Mouse (Mus musculus) MEL (cell line): ENCODE measurements around the gene 4922502D21Rik. TPM values are rescaled to one million over a fixed set of nuclear protein-coding genes. Genes with fewer than 3 reads are reported as not detected.

Experiments
- DNase-seq: peaks from one replicate; pipeline ENCODE4 v3.0.0; 2011; ENCODE audit warnings: low read depth, low spot score
- H3K27ac ChIP-seq: 2 replicates; pipeline ENCODE4 v1.5.1; 2012; ENCODE audit warnings: low read depth, mild to moderate bottlenecking, control low read depth, low read length, moderate library complexity; ENCODE audit not compliant: control insufficient read depth
- H3K27me3 ChIP-seq, 2 experiments: fragments of 150-350 bp in 1 of 2; sonication (generic) in 1 of 2; 2 replicates each; pipeline ENCODE4 v1.6.1; 2012; ENCODE audit warnings: low read length in 2 of 2, mild to moderate bottlenecking in 2 of 2, improper control_type of control experiment in 1 of 2, moderate library complexity in 1 of 2; ENCODE audit not compliant: insufficient read depth in 2 of 2, control insufficient read depth in 1 of 2
- H3K36me3 ChIP-seq, 2 experiments: 2 replicates each; pipeline ENCODE4 v1.6.1; 2012 to 2014; ENCODE audit warnings: low read length in 2 of 2, improper control_type of control experiment in 1 of 2, inconsistent platforms in 1 of 2, mild to moderate bottlenecking in 1 of 2; ENCODE audit not compliant: insufficient read depth in 2 of 2, control insufficient read depth in 1 of 2
- H3K4me1 ChIP-seq, 2 experiments: fragments of 150-350 bp in 1 of 2; sonication (generic) in 1 of 2; 2 replicates each; pipeline ENCODE4 v1.6.1; 2012; ENCODE audit warnings: low read length in 2 of 2, improper control_type of control experiment in 1 of 2, mild to moderate bottlenecking in 1 of 2; ENCODE audit not compliant: insufficient read depth in 2 of 2, control insufficient read depth in 1 of 2
- H3K4me3 ChIP-seq, 2 experiments: fragments of 150-350 bp in 1 of 2; sonication (generic) in 1 of 2; 2 replicates each; pipeline ENCODE4 v1.5.1; 2012; ENCODE audit warnings: low read depth in 2 of 2, low read length in 2 of 2, mild to moderate bottlenecking in 2 of 2, moderate library complexity in 2 of 2, control low read depth in 1 of 2, improper control_type of control experiment in 1 of 2; ENCODE audit not compliant: control insufficient read depth in 1 of 2, insufficient read depth in 1 of 2
- H3K79me2 ChIP-seq: 2 replicates; pipeline ENCODE4 v1.6.1; 2012; ENCODE audit warnings: mild to moderate bottlenecking, low read length, moderate library complexity; ENCODE audit not compliant: control insufficient read depth, poor library complexity, insufficient read depth
- H3K9ac ChIP-seq: 2 replicates; pipeline ENCODE4 v1.6.1; 2012; ENCODE audit warnings: low read depth, mild to moderate bottlenecking, control low read depth, low read length, moderate library complexity; ENCODE audit not compliant: control insufficient read depth, poor library complexity, severe bottlenecking
- H3K9me3 ChIP-seq: fragments of 150-350 bp; sonication (generic); replicated peaks from 2 replicates; pipeline ENCODE4 v1.6.1; 2012; ENCODE audit warnings: mild to moderate bottlenecking, low read length, improper control_type of control experiment, moderate library complexity; ENCODE audit not compliant: insufficient read depth
- BHLHE40 ChIP-seq: IDR thresholded peaks from 2 replicates; pipeline ENCODE4 v1.6.1; 2012; ENCODE audit warnings: low read depth, mild to moderate bottlenecking, inconsistent platforms, low read length, improper control_type of control experiment, borderline replicate concordance
- CHD1 ChIP-seq: IDR thresholded peaks from 2 replicates; pipeline ENCODE4 v1.6.1; 2012; ENCODE audit warnings: low read depth, mild to moderate bottlenecking, inconsistent platforms, low read length, improper control_type of control experiment
- CTCF ChIP-seq, 3 experiments: IDR thresholded peaks in 2 of 3; conservative IDR thresholded peaks in 1 of 3; 2 replicates each; pipeline ENCODE4 v1.5.1; 2011 to 2012; ENCODE audit warnings: low read length in 3 of 3, low read depth in 2 of 3, mild to moderate bottlenecking in 2 of 3, improper control_type of control experiment in 1 of 3, inconsistent platforms in 1 of 3, mixed read lengths in 1 of 3, moderate library complexity in 1 of 3; ENCODE audit not compliant: control insufficient read depth in 1 of 3, insufficient read depth in 1 of 3, poor library complexity in 1 of 3, severe bottlenecking in 1 of 3
- E2F4 ChIP-seq: IDR thresholded peaks from 2 replicates; pipeline ENCODE4 v1.6.1; 2011; ENCODE audit warnings: low read depth, low read length, improper control_type of control experiment, borderline replicate concordance
- EP300 ChIP-seq, 2 experiments: IDR thresholded peaks; 2 replicates each; pipeline ENCODE4 v1.6.1; 2011; ENCODE audit warnings: improper control_type of control experiment in 2 of 2, low read length in 2 of 2, low read depth in 1 of 2, mild to moderate bottlenecking in 1 of 2
- ETS1 ChIP-seq: IDR thresholded peaks from 2 replicates; pipeline ENCODE4 v1.6.1; 2012; ENCODE audit warnings: low read depth, mild to moderate bottlenecking, inconsistent platforms, low read length, improper control_type of control experiment, moderate library complexity
- GATA1 ChIP-seq: IDR thresholded peaks from 2 replicates; pipeline ENCODE4 v1.6.1; 2011; ENCODE audit warnings: low read depth, low read length, improper control_type of control experiment
- HCFC1 ChIP-seq: IDR thresholded peaks from 2 replicates; pipeline ENCODE4 v1.6.1; 2012; ENCODE audit warnings: low read depth, mild to moderate bottlenecking, inconsistent platforms, low read length, improper control_type of control experiment, moderate library complexity
- MAFK ChIP-seq: IDR thresholded peaks from 2 replicates; pipeline ENCODE4 v1.6.1; 2011; ENCODE audit warnings: low read depth, mild to moderate bottlenecking, low read length, improper control_type of control experiment, borderline replicate concordance
- MXI1 ChIP-seq: IDR thresholded peaks from 2 replicates; pipeline ENCODE4 v1.6.1; 2011; ENCODE audit warnings: mild to moderate bottlenecking, low read depth, low read length, improper control_type of control experiment
- MYB ChIP-seq: IDR thresholded peaks from 2 replicates; pipeline ENCODE4 v1.6.1; 2011; ENCODE audit warnings: mild to moderate bottlenecking, low read depth, low read length, improper control_type of control experiment
- MYC ChIP-seq: IDR thresholded peaks from 2 replicates; pipeline ENCODE4 v1.6.1; 2011; ENCODE audit warnings: low read depth, mild to moderate bottlenecking, low read length, improper control_type of control experiment, moderate library complexity
- NRF1 ChIP-seq: IDR thresholded peaks from 2 replicates; pipeline ENCODE4 v1.6.1; 2014; ENCODE audit warnings: low read depth, mild to moderate bottlenecking, inconsistent platforms, low read length, improper control_type of control experiment, moderate library complexity; ENCODE audit not compliant: poor library complexity, insufficient read depth, severe bottlenecking
- POLR2A ChIP-seq, 2 experiments: IDR thresholded peaks; 2 replicates each; pipeline ENCODE4 v1.6.1; 2011 to 2012; ENCODE audit warnings: low read length in 2 of 2, mild to moderate bottlenecking in 2 of 2, control low read depth in 1 of 2, improper control_type of control experiment in 1 of 2, low read depth in 1 of 2, moderate library complexity in 1 of 2; ENCODE audit not compliant: control insufficient read depth in 1 of 2, insufficient read depth in 1 of 2, poor library complexity in 1 of 2
- RCOR1 ChIP-seq: IDR thresholded peaks from 2 replicates; pipeline ENCODE4 v1.6.1; 2012; ENCODE audit warnings: low read depth, mild to moderate bottlenecking, inconsistent platforms, low read length, improper control_type of control experiment
- SMC3 ChIP-seq: IDR thresholded peaks from 2 replicates; pipeline ENCODE4 v1.6.1; 2011; ENCODE audit warnings: low read depth, low read length, improper control_type of control experiment
- TAL1 ChIP-seq: IDR thresholded peaks from 2 replicates; pipeline ENCODE4 v1.6.1; 2012; ENCODE audit warnings: mild to moderate bottlenecking, inconsistent platforms, low read length, moderate library complexity, mixed read lengths
- TBP ChIP-seq: IDR thresholded peaks from 2 replicates; pipeline ENCODE4 v1.8.0; 2011; ENCODE audit warnings: low read depth, low read length, improper control_type of control experiment
- TCF12 ChIP-seq: IDR thresholded peaks from 2 replicates; pipeline ENCODE4 v1.6.1; 2014; ENCODE audit warnings: low read depth, mild to moderate bottlenecking, inconsistent platforms, low read length, improper control_type of control experiment, moderate library complexity
- USF1 ChIP-seq: IDR thresholded peaks from 2 replicates; pipeline ENCODE4 v1.6.1; 2014; ENCODE audit warnings: low read depth, mild to moderate bottlenecking, inconsistent platforms, low read length, improper control_type of control experiment, moderate library complexity
- USF2 ChIP-seq, 2 experiments: IDR thresholded peaks; 2 replicates each; pipeline ENCODE4 v1.6.1; 2011 to 2012; ENCODE audit warnings: improper control_type of control experiment in 2 of 2, low read length in 2 of 2, borderline replicate concordance in 1 of 2, inconsistent platforms in 1 of 2, low read depth in 1 of 2, mild to moderate bottlenecking in 1 of 2; ENCODE audit not compliant: insufficient read depth in 1 of 2
- ZNF384 ChIP-seq: IDR thresholded peaks from 2 replicates; pipeline ENCODE4 v1.6.1; 2012; ENCODE audit warnings: low read depth, mild to moderate bottlenecking, inconsistent platforms, low read length, improper control_type of control experiment
- polyA plus RNA-seq, 2 experiments: library from polyadenylated mRNA; stranded (reverse) in 1 of 2; unstranded in 1 of 2; fragments of >175 nt in 1 of 2; fragments of >200 nt in 1 of 2; gene quantifications; 2 replicates each; pipeline versions ENCODE4 v1.2.1 to v1.2.4; 2012; ENCODE audit warnings: low replicate concordance in 2 of 2, low read depth in 1 of 2; ENCODE audit not compliant: insufficient read length in 2 of 2, insufficient read depth in 1 of 2, missing spikeins in 1 of 2
- total RNA-seq: library from RNA; depleted of rRNA; stranded (reverse); fragments of 300-350 nt; gene quantifications from 2 replicates; pipeline ENCODE4 v1.2.3, GENCODE M21; 2012

Gene 4922502D21Rik
- total and polyA plus RNA-seq, 3 experiments, result not detected

DNA sequence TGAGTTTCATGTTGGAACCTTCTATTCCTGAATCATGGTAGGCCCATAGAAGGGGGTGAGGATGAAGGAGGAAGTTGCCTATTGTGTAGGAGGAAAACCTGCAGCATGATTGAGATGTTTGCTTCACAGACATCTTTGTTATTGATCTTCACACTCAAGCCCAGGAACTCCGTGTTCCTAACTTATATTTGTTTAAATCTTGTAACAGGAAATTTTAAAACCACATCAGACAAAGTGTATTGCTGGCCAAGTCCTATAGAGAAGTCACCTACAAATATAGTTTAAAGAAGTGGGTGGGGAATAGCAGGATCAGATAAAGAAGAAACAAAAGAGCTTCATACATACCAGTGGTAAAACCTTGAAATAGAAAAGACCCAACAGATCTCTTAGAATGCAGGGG lies 27.4 kb downstream of the 4922502D21Rik start:
- H3K27me3 ChIP-seq, result no peaks in the 10 kb centered on the region
- H3K36me3 ChIP-seq, result peaks cover 0 to 5% of the 10 kb centered on the region in 2 experiments; a peak in 2 of 4 replicates
- no peak overlapping the region for H3K9ac ChIP-seq
- no peaks in the 10 kb centered on the region; a peak in 1 of 4 replicates for H3K4me1 ChIP-seq
- no peaks in the 10 kb centered on the region for H3K79me2 ChIP-seq
- H3K9me3 ChIP-seq, result no peaks in the 10 kb centered on the region
- no peak for DNase-seq
- TF ChIP-seq GATA1 (peak; percentile 51), HCFC1 (no peak)
- H3K4me3 ChIP-seq, result no peak overlapping the region
- H3K27ac ChIP-seq, result no peak overlapping the region

DNA sequence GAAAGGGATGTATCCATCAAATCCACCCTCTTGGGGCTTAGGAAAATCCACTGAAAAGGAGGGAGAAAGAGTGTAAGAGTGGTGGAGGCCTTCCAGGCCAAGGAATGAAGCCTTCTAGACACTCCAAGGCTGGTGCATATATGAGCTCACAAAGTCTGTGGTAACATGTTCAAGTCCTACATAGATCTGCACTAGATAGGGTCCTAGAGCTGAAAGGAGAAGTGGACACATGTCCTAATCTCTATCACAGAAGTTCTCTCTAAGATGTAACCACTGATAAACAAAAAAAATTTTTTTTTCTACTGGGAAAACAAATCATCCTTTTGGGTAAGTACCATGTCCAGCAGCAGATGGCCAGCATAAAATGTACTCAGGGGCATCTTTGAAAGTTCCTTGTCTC lies 42.9 kb downstream of the 4922502D21Rik start:
- Histone ChIP-seq H3K4me1 (peaks cover 5 to 7% of the 10 kb centered on the region in 2 experiments; a peak in 3 of 4 replicates), H3K36me3 (peaks cover 0 to 11% of the 10 kb centered on the region in 2 experiments; a peak in 2 of 4 replicates)
- TF ChIP-seq SMC3 (no peak), EP300 (IDR thresholded peaks at IDR 0.05; ENCODE audit: low read depth in 1 of 2, low read length in 2 of 2) (no peak), MYB (no peak), GATA1 (0 out of 2 replicates have a peak, but pooled peaks have one; percentile 21), NRF1 (no peak), BHLHE40 (no peak)
- TF ChIP-seq, all 39 proteins: peak for 1
- Histone ChIP-seq H3K4me3 (no peak overlapping the region), H3K9ac (no peak overlapping the region), H3K27ac (no peak overlapping the region), H3K9me3 (no peaks in the 10 kb centered on the region), H3K79me2 (no peaks in the 10 kb centered on the region), H3K27me3 (no peaks in the 10 kb centered on the region)
- DNase-seq, result no peak

DNA sequence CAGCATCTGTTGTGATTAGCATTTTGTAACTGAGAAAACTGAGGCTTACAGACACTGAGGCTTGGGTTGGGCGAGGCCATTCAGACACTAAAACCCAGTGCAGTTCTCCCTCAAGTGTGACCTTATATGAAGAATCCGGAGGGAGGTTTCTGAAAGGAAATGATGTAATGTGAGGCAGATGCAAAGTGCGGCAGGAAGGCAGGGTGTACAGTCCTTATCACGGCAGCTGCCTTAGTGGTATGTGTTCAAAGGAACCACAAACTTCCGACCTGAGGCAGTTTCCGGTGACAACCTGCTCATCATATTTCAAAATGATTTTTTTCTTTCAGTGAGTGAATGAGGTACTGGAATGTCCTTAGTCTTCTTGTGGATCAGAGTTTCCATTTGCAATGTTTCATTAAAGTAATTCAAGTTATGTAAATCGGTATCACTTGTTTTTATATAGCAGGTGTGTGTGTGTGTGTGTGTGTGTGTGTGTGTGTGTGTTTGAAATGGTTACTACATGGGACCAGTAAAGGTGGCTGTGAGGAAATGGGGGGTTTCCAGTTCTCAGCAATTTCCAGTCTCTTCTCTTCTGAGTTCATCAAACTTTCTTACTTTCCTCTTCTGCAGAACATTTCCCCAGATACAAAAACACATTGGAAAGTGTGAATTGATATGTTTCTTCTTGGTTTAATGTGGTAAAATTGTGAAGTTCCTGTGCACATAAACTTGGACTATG lies 47.1 kb downstream of the 4922502D21Rik start:
- Histone ChIP-seq H3K9ac (0 out of 2 replicates have a peak overlapping the region, but pooled peaks have one; percentile 10), H3K4me1 (peaks cover 5 to 7% of the 10 kb centered on the region in 2 experiments; a peak in 3 of 4 replicates), H3K27me3 (no peaks in the 10 kb centered on the region), H3K79me2 (no peaks in the 10 kb centered on the region), H3K36me3 (peaks cover 0 to 15% of the 10 kb centered on the region in 2 experiments; a peak in 2 of 4 replicates), H3K9me3 (no peaks in the 10 kb centered on the region), H3K27ac (peak overlapping the region; percentile 35), H3K4me3 (no peak overlapping the region)
- DNase-seq, result peak; percentile 85
- TF ChIP-seq ETS1, result peak; percentile 97
- TF ChIP-seq NRF1, result no peak
- no peak for TF ChIP-seq MAFK
- TF ChIP-seq BHLHE40, result no peak
- TF ChIP-seq TBP, result no peak
- TF ChIP-seq CTCF (IDR thresholded peaks at IDR 0.05 in 2 of 3, conservative IDR thresholded peaks at IDR 0.05 in 1 of 3; ENCODE audit: control insufficient read depth in 1 of 3, insufficient read depth in 1 of 3, low read depth in 2 of 3, low read length in 3 of 3, poor library complexity in 1 of 3, severe bottlenecking in 1 of 3), result no peak
- peak; percentile 42 for TF ChIP-seq TCF12
- TF ChIP-seq HCFC1, result peak; percentile 42; the same call in 1 of the 2 replicates
- TF ChIP-seq TAL1, result no peak
- no peak for TF ChIP-seq CHD1
- no peak for TF ChIP-seq USF1
- TF ChIP-seq USF2 (IDR thresholded peaks at IDR 0.05; ENCODE audit: borderline replicate concordance in 1 of 2, insufficient read depth in 1 of 2, low read depth in 1 of 2, low read length in 2 of 2), result no peak
- TF ChIP-seq MXI1, result no peak; the same call in 1 of the 2 replicates
- no peak for TF ChIP-seq E2F4
- no peak for TF ChIP-seq POLR2A (IDR thresholded peaks at IDR 0.05; ENCODE audit: control insufficient read depth in 1 of 2, insufficient read depth in 1 of 2, low read depth in 1 of 2, low read length in 2 of 2, poor library complexity in 1 of 2)
- TF ChIP-seq ZNF384, result peak; percentile 63
- TF ChIP-seq EP300 (IDR thresholded peaks at IDR 0.05; ENCODE audit: low read depth in 1 of 2, low read length in 2 of 2), result peak; percentile 54 to 75; a peak in 3 of 4 replicates
- no peak for TF ChIP-seq RCOR1
- peak; percentile 75 for TF ChIP-seq GATA1
- no peak for TF ChIP-seq MYC
